Mouse (Mus musculus) liver, postnatal 0 days (tissue): ENCODE results near the gene Ostn. TPM values are rescaled to one million over a fixed set of nuclear protein-coding genes. Genes with fewer than 3 reads are reported as not detected.

ENCODE experiments used
- ATAC-seq: fragments of 200-750 bp; cut with Nextera tagmentation; 2 replicates; pipeline ENCODE4 v1.8.0; 2017; ENCODE audit warnings: mild to moderate bottlenecking, moderate library complexity
- DNase-seq: peaks from one replicate; pipeline ENCODE4 v3.0.0-alpha.2; 2016
- H3K27ac ChIP-seq: fragments of 300-500 bp; sonication (generic); 2 replicates; pipeline ENCODE4 v1.5.1; 2014; ENCODE audit warnings: antibody characterized with exemption, moderate library complexity, mild to moderate bottlenecking, low read depth
- H3K27me3 ChIP-seq: fragments of 300-500 bp; sonication (generic); 2 replicates; pipeline ENCODE4 v1.6.1; 2014; ENCODE audit warnings: low read length, control low read depth, mixed read lengths; ENCODE audit not compliant: insufficient read depth
- H3K36me3 ChIP-seq: fragments of 300-500 bp; sonication (generic); replicated peaks from 2 replicates; pipeline ENCODE4 v1.6.1; 2014; ENCODE audit warnings: mild to moderate bottlenecking, control low read depth, low read length, moderate library complexity, mixed read lengths; ENCODE audit not compliant: insufficient read depth
- H3K4me1 ChIP-seq: fragments of 300-500 bp; sonication (generic); 2 replicates; pipeline ENCODE4 v1.6.1; 2014; ENCODE audit warnings: antibody characterized with exemption, mild to moderate bottlenecking, control low read depth; ENCODE audit not compliant: insufficient read depth
- H3K4me2 ChIP-seq: fragments of 300-500 bp; sonication (generic); 2 replicates; pipeline ENCODE4 v1.6.1; 2014; ENCODE audit warnings: low read depth, mild to moderate bottlenecking, low read length, moderate library complexity, mixed read lengths
- H3K4me3 ChIP-seq: fragments of 300-500 bp; sonication (generic); 2 replicates; pipeline ENCODE4 v1.5.1; 2014; ENCODE audit warnings: low read depth, low read length
- H3K9ac ChIP-seq: fragments of 300-500 bp; sonication (generic); replicated peaks from 2 replicates; pipeline ENCODE4 v1.6.1; 2014; ENCODE audit warnings: mild to moderate bottlenecking, moderate library complexity
- H3K9me3 ChIP-seq: fragments of 300-500 bp; sonication (generic); 2 replicates; pipeline ENCODE4 v1.6.1; 2016; ENCODE audit warnings: mild to moderate bottlenecking, control low read depth, low read length, mixed read lengths
- CTCF ChIP-seq: sonication (generic); IDR thresholded peaks from 2 replicates; pipeline ENCODE4 v1.5.1; 2016; ENCODE audit warnings: antibody characterized with exemption, low read depth
- EP300 ChIP-seq: IDR thresholded peaks from 2 replicates; pipeline ENCODE4 v1.6.1; 2016; ENCODE audit warnings: antibody characterized with exemption, low read depth, mild to moderate bottlenecking
- WGBS: fragments of 180-500 bp; shearing (Covaris S2); extraction: QIAGEN DNeasy Blood & Tissue Kit; methylation state at CpG from one replicate; pipeline ENCODE4 v1.1.7; 2014; ENCODE audit not compliant: insufficient replicate concordance; 5-methylcytosine and 5-hydroxymethylcytosine counted together
- polyA plus RNA-seq: library from polyadenylated mRNA; unstranded; fragments of >200 nt; fragmentation: Nextera tagmentation; extraction: Ambion mirVana; gene quantifications from 2 replicates; pipeline ENCODE4 v1.2.1, GENCODE M21; 2015

Gene Ostn
- polyA plus RNA-seq, 1 experiment from 2014 or later = not detected

GRCm38 (mm10) chr16:27384893-27385603 is 77.8 kb downstream of the Ostn start:
- Histone ChIP-seq H3K9ac (no peak overlapping the region), H3K4me3 (no peak overlapping the region), H3K27me3 (no peaks in the 10 kb centered on the region), H3K4me1 (peaks cover 8% of the 10 kb centered on the region), H3K9me3 (no peaks in the 10 kb centered on the region), H3K4me2 (no peak overlapping the region), H3K27ac (no peak overlapping the region), H3K36me3 (no peaks in the 10 kb centered on the region)
- DNase-seq (no peak), ATAC-seq (no peak)
- TF ChIP-seq CTCF (no peak), EP300 (no peak)
- WGBS = 61% methylated on average over 4 of the region's 4 CpGs

- 71% methylated on average over 1 of the region's 1 CpGs for WGBS
- H3K9ac ChIP-seq = no peak overlapping the region
- DNase-seq (no peak), ATAC-seq (no peak)
- H3K4me2 ChIP-seq = no peak overlapping the region
- TF ChIP-seq EP300 = no peak
- no peak for TF ChIP-seq CTCF
- no peak overlapping the region for H3K27ac ChIP-seq
- H3K4me1 ChIP-seq = peaks cover 8% of the 10 kb centered on the region
- no peaks in the 10 kb centered on the region for H3K36me3 ChIP-seq
- H3K9me3 ChIP-seq = no peaks in the 10 kb centered on the region
- no peaks in the 10 kb centered on the region for H3K27me3 ChIP-seq
- no peak overlapping the region for H3K4me3 ChIP-seq
Measured at GRCm38 (mm10) chr16:27385649-27386048, 78.4 kb downstream of the Ostn start.

GRCm38 (mm10) chr16:27386850-27387407 is 79.6 kb downstream of the Ostn start:
- ATAC-seq (no peak), DNase-seq (no peak)
- H3K27ac ChIP-seq = 0 out of 2 replicates have a peak overlapping the region, but pooled peaks have one; percentile 95
- H3K27me3 ChIP-seq = no peaks in the 10 kb centered on the region
- H3K9ac ChIP-seq = no peak overlapping the region
- WGBS = 63% methylated on average over 4 of the region's 4 CpGs
- H3K4me1 ChIP-seq = peaks cover 8% of the 10 kb centered on the region
- H3K4me2 ChIP-seq = no peak overlapping the region
- TF ChIP-seq EP300 (no peak), CTCF (no peak)
- H3K9me3 ChIP-seq = no peaks in the 10 kb centered on the region
- no peaks in the 10 kb centered on the region for H3K36me3 ChIP-seq
- H3K4me3 ChIP-seq = no peak overlapping the region

DNA sequence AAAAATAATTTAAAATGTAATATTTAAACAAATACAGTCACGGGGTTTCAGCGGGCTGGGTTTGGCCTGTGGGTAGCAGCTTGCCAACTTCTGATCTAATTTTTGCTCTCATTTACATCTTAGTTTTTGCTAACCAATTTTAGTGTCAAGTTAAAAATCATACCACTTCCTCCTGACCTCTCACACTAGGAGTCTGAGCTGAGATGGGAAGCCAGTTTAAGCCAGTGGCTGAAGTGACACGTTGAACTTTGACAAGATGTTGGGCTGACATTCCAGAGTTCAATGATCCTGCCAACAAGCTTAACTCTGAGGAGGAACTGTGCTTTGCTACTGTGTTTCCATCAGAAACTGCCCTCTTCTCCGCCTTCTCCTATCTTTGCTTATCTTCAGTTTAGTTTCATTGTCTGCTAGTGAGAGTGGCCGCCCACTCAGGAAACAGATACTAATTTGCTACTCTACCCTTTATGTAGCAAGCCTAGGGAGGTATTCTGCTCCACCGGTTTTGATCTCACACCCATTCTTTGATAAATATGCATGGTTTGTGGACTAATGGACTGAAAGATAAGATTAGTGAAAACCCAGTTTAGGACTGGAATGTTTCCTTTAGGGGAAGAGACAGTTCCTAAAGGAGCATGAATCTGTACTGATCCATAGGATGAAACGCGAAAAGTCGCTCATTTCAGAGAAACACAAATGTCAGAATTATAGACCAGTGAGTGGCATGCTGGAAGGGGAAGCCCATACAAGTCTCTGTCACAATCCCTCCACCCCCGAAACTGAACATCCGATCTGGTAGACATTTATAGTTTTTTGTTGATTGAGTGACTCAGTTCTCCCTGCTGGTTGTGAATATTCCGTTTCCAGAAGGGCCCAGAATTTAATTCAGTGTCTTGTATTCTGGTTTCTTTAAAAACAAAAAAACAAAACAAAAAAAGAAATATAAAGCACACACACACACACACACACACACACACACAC is 80.6 kb downstream of the Ostn start:
- 17% methylated on average over 12 of the region's 12 CpGs for WGBS
- H3K9ac ChIP-seq = peak overlapping the region; percentile 96
- no peak for ATAC-seq

GRCm38 (mm10) chr16:27388761-27389451 is 81.6 kb downstream of the Ostn start, which contains the start of gene Ccdc50:
TSS of gene Ccdc50 (plus strand) at chr16:27388869.
- TF ChIP-seq EP300 = no peak
- no peak for TF ChIP-seq CTCF
- Histone ChIP-seq H3K36me3 (no peaks in the 10 kb centered on the region), H3K4me1 (peaks cover 8% of the 10 kb centered on the region), H3K9ac (peak within 1 kb of the TSS; percentile 96), H3K4me2 (peak within 1 kb of the TSS; percentile 79), H3K27me3 (no peaks in the 10 kb centered on the region), H3K27ac (peak within 1 kb of the TSS; percentile 95), H3K9me3 (no peaks in the 10 kb centered on the region), H3K4me3 (peak within 1 kb of the TSS; percentile 86)
- peak; percentile 86 for DNase-seq
- 2% methylated on average over 29 of the region's 69 CpGs for WGBS
- peak; percentile 95 for ATAC-seq

More for the DNA sequence above, 80.6 kb downstream of the Ostn start:
- TF ChIP-seq EP300 (no peak), CTCF (no peak)
- Histone ChIP-seq H3K4me3 (peak overlapping the region; percentile 86), H3K9me3 (no peaks in the 10 kb centered on the region), H3K27me3 (no peaks in the 10 kb centered on the region), H3K36me3 (no peaks in the 10 kb centered on the region), H3K4me2 (peak overlapping the region; percentile 79), H3K4me1 (peaks cover 8% of the 10 kb centered on the region), H3K27ac (peak overlapping the region; percentile 95)
- DNase-seq = no peak
